Mouse (Mus musculus) E14TG2a.4 (cell line): ENCODE results near the gene Vps29.

Experiments used
- CTCF ChIP-seq: conservative IDR thresholded peaks from 2 replicates; pipeline ENCODE4 v1.5.1; 2014; ENCODE audit warnings: low read length
- NANOG ChIP-seq: IDR thresholded peaks from 2 replicates; pipeline ENCODE4 v1.6.1; 2014; ENCODE audit warnings: borderline replicate concordance, low read length, mixed read lengths

- TF ChIP-seq CTCF (0 out of 2 replicates have a peak, but pooled peaks have one; percentile 7), NANOG (no peak)
These were observed 8.4 kb upstream of the Vps29 start for GRCm38 (mm10) chr5:122345777-122346176.
